Mouse (Mus musculus): ENCODE results near the gene Cct6b.
"Not testable (repeated sequence)": the region's sequence is repeated elsewhere in the genome, so short reads cannot be mapped to it uniquely, and the experiment has no call there.

Gene Cct6b

GRCm38 (mm10) chr11:82705082-82705481 lies 59.0 kb downstream of the Cct6b start:
- no peak for DNase-seq (ENCODE audit: extremely low spot score, low spot score)

GRCm38 (mm10) chr11:82699865-82700410 lies 64.2 kb downstream of the Cct6b start:
- DNase-seq (ENCODE audit: extremely low spot score, low spot score) = no peak

- no peak for DNase-seq (ENCODE audit: extremely low spot score, low spot score)
Observed at GRCm38 (mm10) chr11:82695930-82696329, 68.2 kb downstream of the Cct6b start.

GRCm38 (mm10) chr11:82694947-82695346 lies 69.2 kb downstream of the Cct6b start:
- DNase-seq (ENCODE audit: extremely low spot score, low spot score) = not testable (repeated sequence)

GRCm38 (mm10) chr11:82692668-82693067 lies 71.5 kb downstream of the Cct6b start:
- DNase-seq (ENCODE audit: extremely low spot score, low spot score) = no peak

GRCm38 (mm10) chr11:82690476-82690875 lies 73.6 kb downstream of the Cct6b start:
- DNase-seq (ENCODE audit: extremely low spot score, low spot score) = no peak

GRCm38 (mm10) chr11:82687668-82688067 lies 76.5 kb downstream of the Cct6b start:
- DNase-seq (ENCODE audit: extremely low spot score, low spot score) = no peak

GRCm38 (mm10) chr11:82684676-82685075 lies 79.4 kb downstream of the Cct6b start:
- no peak for DNase-seq (ENCODE audit: extremely low spot score, low spot score)

- peak; percentile 36 for DNase-seq (ENCODE audit: extremely low spot score, low spot score)
Observed at GRCm38 (mm10) chr11:82683765-82684505, 80.2 kb downstream of the Cct6b start.

GRCm38 (mm10) chr11:82678561-82678960 lies 85.6 kb downstream of the Cct6b start:
- DNase-seq (ENCODE audit: extremely low spot score, low spot score) = no peak

All from neural tube, embryonic 10.5 days (tissue).